Mouse (Mus musculus): ENCODE results near the gene Ctnna3.

The Ctnna3 gene

GRCm38 (mm10) chr10:63427146-63427545 is 2.8 kb upstream of the Ctnna3 start:
- 85% methylated on average over 8 of the region's 8 CpGs for WGBS

DNA sequence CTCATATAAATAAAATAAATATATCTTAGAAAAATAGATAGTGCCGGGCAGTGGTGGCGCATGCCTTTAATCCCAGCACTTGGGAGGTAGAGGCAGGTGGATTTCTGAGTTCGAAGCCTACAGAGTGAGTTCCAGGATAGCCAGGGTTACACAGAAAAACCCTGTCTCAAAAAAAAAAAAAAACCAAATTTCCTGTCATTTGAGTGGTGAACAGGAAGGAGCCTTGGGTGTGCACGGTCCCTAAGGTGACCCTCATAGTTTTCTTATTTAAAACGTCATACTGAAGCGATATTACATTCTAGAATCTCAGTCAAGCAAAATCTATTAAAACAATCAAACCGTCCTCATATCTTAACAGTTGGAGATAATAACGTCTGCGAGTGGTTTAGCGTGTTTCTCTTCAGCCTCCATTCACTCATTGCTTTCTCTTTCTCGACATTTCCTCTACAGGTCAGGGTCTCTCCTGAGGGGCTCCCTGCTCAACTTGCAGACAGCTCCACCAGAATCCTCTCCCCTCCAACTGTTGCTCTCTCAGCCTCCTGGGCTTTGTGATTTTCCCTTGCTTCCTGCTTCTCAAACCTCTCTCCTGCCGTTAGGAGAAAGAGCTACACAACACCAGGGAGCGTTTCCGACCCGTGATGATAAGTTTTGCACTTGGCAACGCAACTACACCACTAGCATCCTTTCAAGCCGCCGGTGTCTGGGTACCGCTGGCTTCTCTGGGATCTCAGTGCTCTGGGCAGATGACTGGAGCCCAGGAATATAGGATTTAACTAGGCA is 1.5 kb upstream of the Ctnna3 start:
- WGBS: 17% methylated on average over 19 of the region's 19 CpGs

DNA sequence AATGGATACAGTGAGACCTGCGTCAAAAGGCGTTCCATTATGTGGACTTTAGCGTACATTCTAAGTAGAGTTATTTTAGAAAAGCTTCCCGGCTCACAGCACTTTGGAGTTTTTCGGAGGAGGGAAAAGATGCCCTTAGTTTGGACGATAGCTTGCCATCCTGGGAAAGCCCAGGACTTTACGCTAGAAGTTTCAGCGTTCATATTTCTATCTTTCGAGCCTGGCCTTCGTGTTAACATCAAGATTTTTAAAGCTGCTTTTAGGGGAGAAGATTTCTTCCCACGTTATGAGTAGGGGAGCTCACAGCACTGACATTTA is 916 bp upstream of the Ctnna3 start:
- 3% methylated on average over 11 of the region's 11 CpGs for WGBS

DNA sequence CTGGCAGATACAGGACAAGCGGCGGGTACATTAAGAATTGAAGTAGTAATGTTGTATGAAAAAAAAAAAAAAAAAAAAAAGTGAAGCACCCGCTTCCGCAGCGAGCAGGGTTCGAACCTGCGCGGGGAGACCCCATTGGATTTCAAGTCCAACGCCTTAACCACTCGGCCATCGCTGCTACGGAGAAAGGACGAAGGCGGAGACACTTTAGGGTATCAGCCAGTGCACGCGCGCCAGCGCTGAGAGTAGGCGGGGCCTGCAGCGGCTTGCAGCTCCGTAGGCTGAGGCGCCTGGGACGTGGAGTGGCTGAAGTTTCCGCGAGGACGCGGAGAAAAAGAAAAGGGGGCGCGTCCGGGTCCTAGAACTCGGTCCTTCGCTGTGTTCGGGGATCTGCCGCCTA is 518 bp upstream of the Ctnna3 start:
- under 1% methylated on average over 34 of the region's 34 CpGs for WGBS

- WGBS: 92% methylated on average over 7 of the region's 7 CpGs
Measured at GRCm38 (mm10) chr10:63431221-63431736, 1.4 kb downstream of the Ctnna3 start.

GRCm38 (mm10) chr10:63432099-63432498 is 2.2 kb downstream of the Ctnna3 start:
- 87% methylated on average over 8 of the region's 8 CpGs for WGBS

DNA sequence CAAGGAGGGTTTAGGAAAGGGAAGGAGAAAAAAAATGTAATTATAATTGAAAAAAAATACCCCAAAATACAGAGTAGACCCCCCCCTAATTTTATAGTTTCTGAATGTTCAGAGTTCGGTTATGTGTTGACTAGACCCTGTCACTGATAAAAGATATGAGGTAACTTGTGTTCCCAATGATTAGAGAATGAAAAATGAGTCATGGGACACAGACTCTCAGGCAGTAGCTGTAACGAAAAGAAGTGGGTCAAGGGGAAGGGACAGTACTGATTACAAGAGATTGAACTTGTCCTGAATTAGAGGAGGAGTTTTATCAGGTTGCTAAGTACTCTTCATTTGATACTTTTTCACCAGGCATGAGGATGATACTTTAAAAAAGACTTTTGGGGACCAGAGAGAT is 3.0 kb downstream of the Ctnna3 start:
- 82% methylated on average over 2 of the region's 2 CpGs for WGBS

DNA sequence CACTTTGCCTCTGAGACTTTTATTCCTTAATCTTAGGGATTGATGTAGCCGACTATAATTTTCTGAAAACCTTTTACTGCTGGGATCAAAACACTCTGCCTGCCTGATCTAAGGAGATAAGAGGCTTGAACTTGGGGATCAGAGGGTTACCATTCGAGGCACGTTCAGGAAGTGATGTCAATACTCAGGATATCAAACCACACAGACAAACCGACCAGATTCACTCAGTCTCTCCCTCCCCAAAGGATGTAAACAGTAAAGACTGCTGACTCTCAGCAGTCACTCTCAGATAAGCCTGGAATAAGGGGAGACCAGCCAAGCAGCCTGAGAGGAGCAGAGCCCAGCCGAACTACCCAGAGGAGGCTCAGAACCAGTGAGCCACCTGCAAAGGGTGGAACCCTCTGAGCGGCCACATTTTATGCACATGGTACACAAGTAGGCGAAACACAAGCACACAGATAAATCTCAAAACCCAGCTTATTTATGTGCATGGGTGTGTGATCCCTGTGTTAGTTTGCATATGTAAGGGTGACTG is 9.9 kb downstream of the Ctnna3 start:
- 81% methylated on average over 7 of the region's 7 CpGs for WGBS

GRCm38 (mm10) chr10:63444602-63445387 is 14.9 kb downstream of the Ctnna3 start:
- 89% methylated on average over 13 of the region's 13 CpGs for WGBS

DNA sequence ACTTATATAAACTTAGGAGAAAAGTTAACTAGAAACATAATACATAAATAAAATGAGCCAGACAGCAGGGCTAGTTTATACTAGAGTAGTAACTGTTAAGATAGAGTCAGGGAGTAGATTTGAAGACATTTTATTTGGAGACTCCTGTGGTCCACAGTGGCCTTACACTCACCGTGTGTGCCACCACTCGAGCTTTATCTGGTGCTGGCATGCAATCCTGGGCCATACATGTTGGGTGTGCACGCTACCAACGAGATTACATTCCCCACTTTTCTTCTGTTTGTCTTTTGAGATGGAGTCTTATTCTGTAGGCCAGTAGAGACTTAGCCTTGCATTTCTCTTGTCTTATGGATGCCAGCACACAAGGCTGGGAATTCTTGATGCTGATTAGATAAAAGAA is 24.0 kb downstream of the Ctnna3 start:
- WGBS: 93% methylated on average over 4 of the region's 4 CpGs

- 50% methylated on average over 8 of the region's 8 CpGs for WGBS
Measured at GRCm38 (mm10) chr10:63455110-63455878, 25.4 kb downstream of the Ctnna3 start.

DNA sequence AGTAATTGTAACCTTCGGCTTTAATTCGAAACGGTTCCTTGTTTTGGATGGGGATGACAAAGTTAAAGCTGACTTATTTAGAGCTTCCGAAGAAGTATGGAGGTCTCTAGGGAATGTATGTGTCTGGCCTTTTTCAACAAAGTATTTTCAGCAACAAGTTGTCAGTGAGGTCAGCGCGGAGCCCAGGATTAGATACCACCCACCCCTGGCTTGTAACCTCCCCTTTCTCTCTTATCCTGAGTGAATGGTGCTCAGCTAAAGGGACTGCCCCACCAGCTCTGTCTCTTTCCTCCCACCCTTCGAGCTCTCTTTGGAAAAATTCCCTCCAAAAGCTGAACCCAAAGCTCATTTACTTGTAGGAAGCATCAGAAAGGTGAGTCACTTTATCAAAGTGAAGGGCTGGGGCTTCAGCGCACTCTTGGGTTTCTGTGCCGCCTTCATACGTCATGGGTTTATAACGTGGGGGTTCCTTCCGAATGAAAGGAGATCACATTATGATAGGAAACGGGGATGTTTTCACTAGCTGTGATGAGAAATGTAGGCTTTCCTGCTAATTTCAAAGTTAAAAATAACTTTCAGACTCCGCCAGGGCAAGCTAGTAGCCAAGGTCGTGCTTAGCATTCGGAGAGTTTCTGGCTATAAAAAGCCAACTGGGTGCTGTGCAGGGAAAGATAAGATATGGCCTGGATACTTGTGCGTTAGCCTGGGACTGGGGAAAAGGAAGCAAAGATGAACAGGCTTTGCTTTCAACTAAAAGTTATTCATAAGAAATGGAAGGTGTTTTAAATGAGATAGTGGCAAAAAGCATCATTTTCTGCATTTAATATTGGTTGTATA is 27.6 kb downstream of the Ctnna3 start:
- 73% methylated on average over 17 of the region's 17 CpGs for WGBS

GRCm38 (mm10) chr10:63460935-63461334 is 31.0 kb downstream of the Ctnna3 start:
- WGBS: 39% methylated on average over 5 of the region's 5 CpGs

- 78% methylated on average over 6 of the region's 6 CpGs for whole genome bisulfite sequencing
Measured at GRCm38 (mm10) chr10:63472473-63472872, 42.6 kb downstream of the Ctnna3 start.

DNA sequence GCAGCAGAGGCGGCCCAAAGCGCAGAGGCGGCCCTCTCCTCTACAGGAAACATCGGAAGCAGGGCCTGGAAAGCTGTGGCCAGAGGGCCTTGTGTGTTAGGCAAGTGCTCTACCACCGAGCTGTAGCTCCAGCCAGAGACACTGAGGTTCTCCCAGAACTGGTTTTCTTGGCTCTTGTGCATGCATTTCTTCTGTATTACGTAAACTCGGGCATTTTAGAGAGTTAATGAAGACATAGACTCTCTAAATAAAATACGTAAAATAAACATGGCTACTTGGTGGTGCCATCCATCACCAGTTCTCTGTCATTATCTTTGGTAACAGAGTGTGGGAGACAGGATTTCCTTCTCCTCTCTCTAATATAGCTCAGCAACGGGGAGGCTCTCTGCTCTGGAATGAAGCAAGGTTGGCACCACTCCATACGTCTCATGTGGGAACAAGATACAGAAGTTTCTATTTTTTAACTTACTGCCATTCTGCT is 46.3 kb downstream of the Ctnna3 start:
- 44% methylated on average over 10 of the region's 10 CpGs for WGBS

- WGBS: 14% methylated on average over 2 of the region's 2 CpGs
Measured at GRCm38 (mm10) chr10:63478946-63479345, 49.0 kb downstream of the Ctnna3 start.

DNA sequence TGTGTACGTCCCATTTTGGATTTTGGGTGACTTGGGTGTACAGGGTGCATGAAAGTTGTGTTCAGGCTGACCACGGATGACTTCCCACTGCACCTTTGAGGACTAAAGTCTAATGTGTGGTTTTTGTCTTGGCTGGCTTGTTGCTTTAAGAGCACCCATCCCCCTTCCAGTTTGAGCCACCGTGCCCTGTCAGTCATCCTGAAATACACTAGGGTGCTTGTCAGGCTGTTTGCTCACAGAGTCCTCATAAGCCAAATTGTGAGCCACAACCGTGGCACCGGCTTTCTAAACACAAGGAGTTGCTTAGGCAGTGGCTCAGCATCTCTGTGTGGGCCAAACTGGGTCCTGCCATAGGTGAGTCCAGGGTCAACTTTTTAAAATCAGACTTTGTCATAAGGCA is 50.2 kb downstream of the Ctnna3 start:
- WGBS: 54% methylated on average over 5 of the region's 5 CpGs

GRCm38 (mm10) chr10:63488346-63488745 is 58.4 kb downstream of the Ctnna3 start:
- 92% methylated on average over 7 of the region's 7 CpGs for WGBS

DNA sequence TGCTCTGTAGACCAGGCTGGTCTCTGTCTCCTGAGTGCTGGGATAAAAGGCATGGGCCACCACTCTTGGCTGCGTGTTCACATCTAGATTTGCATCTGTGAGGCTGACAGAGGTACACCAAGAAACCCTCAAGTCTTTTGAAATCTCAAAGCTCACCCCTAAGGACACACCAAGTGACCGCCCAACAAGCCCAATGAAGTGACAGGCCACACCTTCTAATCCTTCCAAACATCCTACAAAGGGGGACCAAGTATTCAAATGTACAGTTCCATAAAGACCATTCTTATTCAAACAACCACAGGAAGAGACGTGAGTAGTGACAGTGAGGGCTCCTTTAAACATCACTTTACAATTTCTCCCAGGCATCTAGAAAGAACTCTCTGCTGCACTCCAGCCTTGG is 94.1 kb downstream of the Ctnna3 start:
- WGBS: 70% methylated on average over 3 of the region's 3 CpGs

- WGBS: 88% methylated on average over 4 of the region's 4 CpGs
Measured at GRCm38 (mm10) chr10:63526027-63526426, 96.1 kb downstream of the Ctnna3 start.

DNA sequence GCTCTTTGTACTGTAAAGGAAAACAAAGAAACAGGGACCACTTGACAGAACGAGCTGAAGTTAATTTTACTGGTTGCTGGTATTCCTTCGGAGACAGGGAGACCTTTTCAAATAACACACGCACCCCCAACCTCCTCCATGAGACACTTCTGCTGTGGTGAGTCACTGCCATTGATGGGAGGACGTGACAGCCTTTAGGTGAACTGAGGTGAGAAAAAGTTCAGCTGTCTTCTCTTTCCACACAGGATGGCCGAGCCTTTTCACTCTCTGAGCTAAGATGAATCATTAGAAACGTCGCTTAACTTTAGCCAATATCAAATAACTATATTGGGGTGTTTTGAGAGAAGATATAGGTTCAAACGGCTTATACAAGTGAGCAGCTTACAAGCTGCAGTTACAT is 102.5 kb downstream of the Ctnna3 start:
- WGBS: 61% methylated on average over 8 of the region's 8 CpGs
